Mouse (Mus musculus) lung, adult 2 months (tissue): ENCODE results near the gene Sox5.

Experiments used
- CTCF ChIP-seq: fragments of 200-500 bp; IDR thresholded peaks from 2 replicates; pipeline ENCODE4 v1.5.1; 2011; ENCODE audit warnings: mild to moderate bottlenecking, low read length, control low read depth; ENCODE audit not compliant: insufficient read depth
- POLR2A ChIP-seq: fragments of 200-500 bp; IDR thresholded peaks from 2 replicates; pipeline ENCODE4 v1.6.1; 2011; ENCODE audit warnings: low read depth, mild to moderate bottlenecking, control low read depth, low read length, borderline replicate concordance; ENCODE audit errors: extremely low read depth

DNA sequence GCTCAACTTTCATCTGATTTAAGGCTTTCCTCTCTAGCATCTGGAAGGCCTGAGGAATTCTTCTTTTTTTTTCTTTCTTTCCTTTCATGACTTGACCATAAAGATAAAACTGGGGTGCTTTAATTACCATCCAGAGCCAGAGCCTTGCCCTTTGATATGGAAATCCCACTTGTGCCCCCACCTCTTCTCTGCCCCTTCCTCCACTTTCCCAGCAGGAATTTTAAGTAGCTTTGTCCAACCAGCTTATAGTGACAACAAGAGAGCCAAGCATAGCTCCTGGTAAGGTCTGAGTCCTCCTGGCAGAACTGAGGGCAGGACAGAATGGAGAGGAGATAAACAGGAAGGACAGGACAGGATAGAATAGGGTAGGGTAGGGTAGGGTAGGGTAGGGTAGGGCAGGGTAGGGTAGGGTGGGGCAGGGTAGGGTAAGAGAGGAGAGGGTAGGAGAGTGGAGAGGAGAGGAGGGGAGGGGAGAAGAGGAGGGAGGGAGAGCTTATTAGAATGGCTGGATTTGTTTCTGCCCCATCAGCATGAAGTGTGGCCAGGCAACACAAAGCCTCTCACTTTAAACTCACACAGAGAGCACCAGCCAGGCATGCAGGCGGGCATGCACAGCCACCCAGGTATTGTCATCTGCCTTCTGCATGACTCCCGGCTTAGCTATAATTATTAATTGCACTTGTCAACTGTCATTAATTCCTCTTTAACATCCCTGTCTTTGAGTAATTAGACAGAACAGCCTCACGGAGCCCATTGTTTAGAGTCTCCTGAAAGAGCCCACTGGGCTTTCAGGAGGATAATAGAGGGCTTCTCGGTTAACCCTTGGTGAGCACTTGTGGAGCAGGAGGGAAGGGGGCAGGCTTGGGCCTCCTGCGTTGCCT is 300.9 kb downstream of the Sox5 start:
- TF ChIP-seq POLR2A, result no peak
- TF ChIP-seq CTCF, result no peak
